In genomic region chr13:14065028-14065380, GRCm38 (mm10) we compare ENCODE assay signal across 7 mouse cellular contexts. TPM values are rescaled to one million over a fixed set of nuclear protein-coding genes. Genes with fewer than 3 reads are reported as not detected.
DNase-seq lines count a peak whose midpoint lies in the region; ATAC-seq lines count a peak whose summit lies in the region.

No protein-coding gene starts in this region.

- 10% methylated on average over 9 of the region's 9 CpGs for WGBS in lung, embryonic 16.5 days
- 7% methylated on average over 9 of the region's 9 CpGs for whole genome bisulfite sequencing in embryonic facial prominence, embryonic 15.5 days
- 19% methylated on average over 9 of the region's 9 CpGs for WGBS in limb, embryonic 11.5 days
- 16% methylated on average over 9 of the region's 9 CpGs for WGBS in stomach, embryonic 14.5 days

- DNase-seq in lung, adult 18-20 months: no peak
- no peak for DNase-seq in limb, embryonic 11.5 days (ENCODE audit: low spot score)
- DNase-seq in layer of hippocampus, adult 9-11 months: no peak
- no peak for DNase-seq in layer of hippocampus, adult 9-10 months (ENCODE audit: low spot score)

- H3K4me2 ChIP-seq in lung, embryonic 16.5 days (ENCODE audit: low read depth, low read length): peak overlapping the region; percentile 62
- peak overlapping the region; percentile 63 for H3K4me2 ChIP-seq in embryonic facial prominence, embryonic 15.5 days (replicated peaks)
- H3K4me2 ChIP-seq in limb, embryonic 11.5 days (ENCODE audit: low read depth, severe bottlenecking): peak overlapping the region; percentile 62
- H3K4me2 ChIP-seq in stomach, embryonic 14.5 days (replicated peaks; ENCODE audit: low read depth, low read length): peak overlapping the region; percentile 68

- no peaks in the 10 kb centered on the region for H3K9me3 ChIP-seq in lung, embryonic 16.5 days (ENCODE audit: control insufficient read depth, low read length)
- H3K9me3 ChIP-seq in embryonic facial prominence, embryonic 15.5 days (replicated peaks): no peaks in the 10 kb centered on the region
- H3K9me3 ChIP-seq in limb, embryonic 11.5 days (ENCODE audit: control insufficient read depth, low read length): no peaks in the 10 kb centered on the region
- no peaks in the 10 kb centered on the region for H3K9me3 ChIP-seq in stomach, embryonic 14.5 days (ENCODE audit: control insufficient read depth, low read depth, low read length)

- peak overlapping the region; percentile 98 for H3K9ac ChIP-seq in lung, embryonic 16.5 days (ENCODE audit: low read length)
- H3K9ac ChIP-seq in embryonic facial prominence, embryonic 15.5 days: peak overlapping the region; percentile 96
- peak overlapping the region; percentile 98 for H3K9ac ChIP-seq in limb, embryonic 11.5 days (ENCODE audit: low read length)
- peak overlapping the region; percentile 98 for H3K9ac ChIP-seq in stomach, embryonic 14.5 days (replicated peaks; ENCODE audit: low read depth, low read length)

- ATAC-seq in lung, embryonic 16.5 days (ENCODE audit: low read depth): no peak
- ATAC-seq in embryonic facial prominence, embryonic 15.5 days (ENCODE audit: insufficient number of reproducible peaks, low FRiP score, low TSS enrichment, low read depth): no peak
- ATAC-seq in limb, embryonic 11.5 days (ENCODE audit: insufficient number of reproducible peaks, low FRiP score, low TSS enrichment, low read depth): no peak
- no peak for ATAC-seq in stomach, embryonic 14.5 days (ENCODE audit: insufficient number of reproducible peaks, insufficient read depth, low FRiP score, low read depth)

- peak overlapping the region; percentile 99; the same call in 1 of the 2 replicates for H3K27ac ChIP-seq in lung, embryonic 16.5 days (ENCODE audit: low read length)
- peak overlapping the region; percentile 98; the same call in 1 of the 2 replicates for H3K27ac ChIP-seq in embryonic facial prominence, embryonic 15.5 days (replicated peaks)
- no peak overlapping the region for H3K27ac ChIP-seq in limb, embryonic 11.5 days (replicated peaks; ENCODE audit: low read depth, low read length)
- peak overlapping the region; percentile 97; the same call in 1 of the 2 replicates for H3K27ac ChIP-seq in stomach, embryonic 14.5 days (ENCODE audit: low read length)

- H3K4me3 ChIP-seq in lung, embryonic 16.5 days (ENCODE audit: low read length): peak overlapping the region; percentile 97
- peak overlapping the region; percentile 85 for H3K4me3 ChIP-seq in embryonic facial prominence, embryonic 15.5 days (replicated peaks)
- H3K4me3 ChIP-seq in limb, embryonic 11.5 days (ENCODE audit: low read depth, low read length): peak overlapping the region; percentile 97
- peak overlapping the region; percentile 99 for H3K4me3 ChIP-seq in stomach, embryonic 14.5 days (ENCODE audit: low read depth, low read length)

- no peaks in the 10 kb centered on the region; the same call in 1 of the 2 replicates for H3K36me3 ChIP-seq in lung, embryonic 16.5 days (ENCODE audit: control insufficient read depth, insufficient read depth, low read length)
- H3K36me3 ChIP-seq in embryonic facial prominence, embryonic 15.5 days: no peaks in the 10 kb centered on the region
- no peaks in the 10 kb centered on the region for H3K36me3 ChIP-seq in limb, embryonic 11.5 days (ENCODE audit: control insufficient read depth, insufficient read depth, low read length)
- H3K36me3 ChIP-seq in stomach, embryonic 14.5 days (ENCODE audit: control insufficient read depth, insufficient read depth, low read length): peaks cover 2% of the 10 kb centered on the region

- no peaks in the 10 kb centered on the region for H3K27me3 ChIP-seq in lung, embryonic 16.5 days (ENCODE audit: control insufficient read depth, insufficient read depth, low read depth, low read length)
- no peaks in the 10 kb centered on the region for H3K27me3 ChIP-seq in embryonic facial prominence, embryonic 15.5 days
- no peaks in the 10 kb centered on the region for H3K27me3 ChIP-seq in limb, embryonic 11.5 days (ENCODE audit: control insufficient read depth, insufficient read depth, low read length)
- H3K27me3 ChIP-seq in stomach, embryonic 14.5 days (ENCODE audit: control insufficient read depth, insufficient read depth, low read length): no peaks in the 10 kb centered on the region

- peaks cover 11% of the 10 kb centered on the region for H3K4me1 ChIP-seq in lung, embryonic 16.5 days (replicated peaks; ENCODE audit: control insufficient read depth, insufficient read depth, low read length)
- peaks cover 18% of the 10 kb centered on the region for H3K4me1 ChIP-seq in embryonic facial prominence, embryonic 15.5 days
- H3K4me1 ChIP-seq in limb, embryonic 11.5 days (ENCODE audit: control insufficient read depth, insufficient read depth, low read length): no peaks in the 10 kb centered on the region
- peaks cover 6% of the 10 kb centered on the region; the same call in 1 of the 2 replicates for H3K4me1 ChIP-seq in stomach, embryonic 14.5 days (ENCODE audit: control insufficient read depth, insufficient read depth, low read length)

RNA-seq across cellular contexts. Expression of gene Ggps1, which starts 1.7 kb away (rescaled TPM):
- 44.5 and 49.5 TPM in 2 replicates for polyA plus RNA-seq in lung, embryonic 16.5 days (2015; fragmentation: Nextera tagmentation; extraction: Ambion mirVana)
- 48.3 and 48.7 TPM in 2 replicates for polyA plus RNA-seq in embryonic facial prominence, embryonic 15.5 days (2015; fragmentation: Nextera tagmentation; extraction: Ambion mirVana)
- polyA plus RNA-seq in limb, embryonic 11.5 days (2014; fragmentation: Nextera tagmentation; extraction: Ambion mirVana): 59.8 and 67.1 TPM in 2 replicates
- polyA plus RNA-seq in stomach, embryonic 14.5 days (2014; fragmentation: Nextera tagmentation; extraction: Ambion mirVana): 56.3 and 61.4 TPM in 2 replicates

RNA-seq across cellular contexts. Expression of gene Arid4b, which starts 2.0 kb away (rescaled TPM):
- 62.5 and 64.1 TPM in 2 replicates for polyA plus RNA-seq in lung, embryonic 16.5 days (2015; fragmentation: Nextera tagmentation; extraction: Ambion mirVana)
- 76.0 and 76.3 TPM in 2 replicates for polyA plus RNA-seq in embryonic facial prominence, embryonic 15.5 days (2015; fragmentation: Nextera tagmentation; extraction: Ambion mirVana)
- 87.2 and 90.6 TPM in 2 replicates for polyA plus RNA-seq in limb, embryonic 11.5 days (2014; fragmentation: Nextera tagmentation; extraction: Ambion mirVana)
- 77.6 and 79.2 TPM in 2 replicates for polyA plus RNA-seq in stomach, embryonic 14.5 days (2014; fragmentation: Nextera tagmentation; extraction: Ambion mirVana)

RNA-seq across cellular contexts. Expression of gene Tbce, which starts 25.6 kb away (rescaled TPM):
- 56.0 and 57.7 TPM in 2 replicates for polyA plus RNA-seq in lung, embryonic 16.5 days (2015; fragmentation: Nextera tagmentation; extraction: Ambion mirVana)
- 53.8 and 56.7 TPM in 2 replicates for polyA plus RNA-seq in embryonic facial prominence, embryonic 15.5 days (2015; fragmentation: Nextera tagmentation; extraction: Ambion mirVana)
- 61.8 and 66.1 TPM in 2 replicates for polyA plus RNA-seq in limb, embryonic 11.5 days (2014; fragmentation: Nextera tagmentation; extraction: Ambion mirVana)
- polyA plus RNA-seq in stomach, embryonic 14.5 days (2014; fragmentation: Nextera tagmentation; extraction: Ambion mirVana): 70.4 and 74.4 TPM in 2 replicates
